Mouse (Mus musculus): ENCODE results near the gene Cnga3.

Cnga3 gene

DNA sequence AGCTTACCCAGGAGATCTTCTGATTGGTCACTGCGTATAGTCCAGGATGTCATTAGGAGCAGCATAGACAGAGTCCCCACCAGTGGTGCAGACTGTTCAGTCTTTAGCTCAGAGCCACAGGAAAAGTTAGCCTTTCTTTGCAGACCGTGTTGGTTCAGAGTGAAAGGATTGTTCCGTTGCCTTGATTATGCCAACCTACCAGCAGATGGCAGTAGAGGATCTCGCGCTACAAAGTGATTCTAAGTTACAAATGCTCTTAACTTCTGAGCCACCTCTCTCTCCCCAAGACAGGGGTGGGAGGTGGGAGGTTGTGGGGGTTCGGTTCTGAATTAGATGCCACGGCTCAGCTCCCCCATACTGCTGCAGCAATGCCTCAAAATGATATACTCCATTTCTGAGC is 58.2 kb downstream of the Cnga3 start:
- peak; percentile 37 for DNase-seq (ENCODE audit: extremely low read depth, insufficient read length, low spot score)

DNA sequence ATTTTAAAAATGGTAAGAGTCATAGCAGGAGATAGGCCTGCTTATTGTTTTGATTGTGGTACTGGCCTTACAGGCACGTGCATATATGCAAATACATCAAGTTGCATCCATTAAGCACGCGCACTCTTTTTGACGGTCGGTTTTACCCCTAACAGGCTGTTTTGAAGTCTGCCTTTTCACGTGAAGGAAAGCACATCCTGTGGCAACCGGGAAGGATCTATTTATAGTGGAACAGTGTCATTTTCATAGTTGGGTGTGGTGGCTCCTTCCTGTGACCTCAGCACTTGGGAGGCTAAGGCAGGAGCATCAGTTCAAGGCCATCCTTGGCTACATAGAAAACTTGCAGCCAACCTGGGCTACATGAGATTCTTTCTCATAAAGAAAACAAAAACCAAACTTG is 72.3 kb downstream of the Cnga3 start:
- no peak for DNase-seq (ENCODE audit: extremely low read depth, insufficient read length, low spot score)

DNA sequence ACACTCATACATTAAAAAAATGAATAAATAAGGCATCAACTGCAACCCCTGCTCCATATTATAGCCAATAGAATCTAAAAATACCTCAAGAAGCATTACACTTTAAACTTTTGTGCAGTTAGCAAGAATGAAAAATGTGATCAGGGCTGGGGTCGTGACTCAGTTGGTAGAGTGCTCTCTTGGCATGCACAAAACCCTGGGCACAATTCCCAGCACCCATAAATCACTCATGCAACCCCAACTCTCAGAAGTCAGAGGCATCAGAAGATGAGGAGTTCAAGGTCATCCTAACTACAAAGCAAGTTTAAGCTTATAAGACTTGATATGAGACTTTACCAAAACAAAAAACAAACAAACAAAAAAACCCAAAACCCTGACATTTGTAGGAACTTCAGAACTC is 73.5 kb downstream of the Cnga3 start:
- DNase-seq (ENCODE audit: extremely low read depth, insufficient read length, low spot score), result no peak

DNA sequence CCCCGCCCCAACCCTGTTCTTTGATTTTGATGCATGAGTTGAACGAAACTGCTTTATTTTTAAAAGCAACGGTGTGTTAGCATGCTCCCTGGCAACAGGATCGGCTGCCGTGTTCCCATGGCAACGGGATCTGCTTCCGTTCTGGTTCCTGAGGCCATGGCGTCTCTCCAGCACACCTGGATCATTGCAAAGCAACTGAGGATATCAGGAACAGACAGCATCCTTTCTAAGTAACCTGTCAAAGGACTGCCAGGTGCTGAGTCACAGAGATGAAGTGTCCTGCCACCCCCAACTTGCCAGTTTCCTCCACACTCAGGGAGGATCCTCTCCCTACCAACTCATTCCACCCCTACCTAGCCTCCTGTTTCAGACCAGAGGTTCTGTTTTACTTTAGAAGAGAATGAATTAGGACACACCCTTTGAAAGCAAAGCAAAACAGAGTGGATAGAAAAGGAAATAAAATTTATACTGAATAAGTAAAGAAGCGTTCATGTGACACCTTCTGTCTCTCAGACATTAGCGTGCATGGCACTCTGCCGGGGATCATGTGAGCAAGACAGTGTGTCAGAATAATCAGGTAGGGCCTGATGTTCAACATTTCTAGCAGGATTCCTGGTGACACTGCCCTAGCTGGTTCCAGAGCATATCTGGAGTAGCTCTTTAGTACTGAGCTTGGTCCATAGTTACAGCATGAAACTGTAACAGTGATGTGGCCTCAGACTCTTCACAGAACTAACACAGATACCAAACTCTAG is 74.1 kb downstream of the Cnga3 start:
- DNase-seq (ENCODE audit: extremely low read depth, insufficient read length, low spot score), result no peak

DNA sequence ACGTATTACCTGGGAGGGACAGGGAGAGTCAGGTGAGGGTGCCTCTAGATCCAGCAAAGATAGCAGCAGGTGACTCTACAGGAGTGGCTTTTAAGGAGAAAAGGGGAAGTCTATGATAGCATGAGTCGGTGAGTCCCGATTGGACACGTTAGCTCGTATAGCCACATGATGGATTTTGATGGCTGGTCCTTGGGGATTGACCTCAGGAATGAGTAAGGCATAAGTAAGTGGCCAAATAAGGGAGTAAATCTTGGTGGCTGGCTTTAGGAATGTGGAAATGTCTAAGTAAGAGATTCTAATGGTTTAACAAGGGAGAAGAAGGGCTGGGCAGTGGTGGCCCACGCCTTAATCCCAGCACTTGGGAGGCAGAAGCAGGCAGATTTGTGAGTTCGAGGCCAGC is 74.7 kb downstream of the Cnga3 start:
- DNase-seq (ENCODE audit: extremely low read depth, insufficient read length, low spot score), result no peak

DNA sequence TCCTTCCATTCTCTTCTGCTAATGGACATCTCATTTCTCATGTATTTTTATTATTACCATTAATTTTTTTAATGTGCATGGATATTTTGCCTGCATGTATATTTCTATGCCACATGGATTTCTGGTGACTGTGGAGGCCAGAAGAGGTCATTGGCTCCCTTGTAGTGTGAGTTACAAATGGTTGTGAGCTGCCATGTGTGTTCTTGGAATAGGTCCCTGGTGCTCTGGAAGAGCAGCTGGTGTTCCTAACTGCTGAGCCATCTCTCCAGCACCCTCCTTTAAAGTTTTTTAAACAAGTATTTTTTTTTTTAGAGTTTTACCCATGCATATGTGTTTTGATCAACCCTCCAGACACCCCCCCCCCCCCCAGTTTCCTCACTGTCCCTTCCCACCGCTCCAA is 82.2 kb downstream of the Cnga3 start:
- no peak for DNase-seq (ENCODE audit: extremely low read depth, insufficient read length, low spot score)

DNA sequence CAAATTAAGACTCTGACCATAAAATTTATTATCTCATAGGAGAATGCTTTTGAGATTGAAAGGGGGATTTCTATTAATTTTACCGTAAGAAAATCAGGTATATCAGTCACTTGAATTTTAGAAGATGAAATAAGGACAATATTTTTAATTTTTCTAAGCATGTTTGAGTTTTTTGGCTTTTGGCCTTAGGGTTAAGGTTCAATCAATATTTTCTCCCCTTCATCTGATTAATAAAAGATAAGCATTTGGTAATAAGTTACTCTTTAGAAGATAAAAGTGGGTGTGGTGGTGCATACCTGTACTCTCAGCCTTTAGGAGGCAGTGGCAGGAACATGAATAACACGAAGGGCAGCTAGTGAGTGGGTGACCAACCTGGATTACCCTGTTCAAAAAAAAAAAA is 84.7 kb downstream of the Cnga3 start:
- DNase-seq (ENCODE audit: extremely low read depth, insufficient read length, low spot score), result no peak

DNA sequence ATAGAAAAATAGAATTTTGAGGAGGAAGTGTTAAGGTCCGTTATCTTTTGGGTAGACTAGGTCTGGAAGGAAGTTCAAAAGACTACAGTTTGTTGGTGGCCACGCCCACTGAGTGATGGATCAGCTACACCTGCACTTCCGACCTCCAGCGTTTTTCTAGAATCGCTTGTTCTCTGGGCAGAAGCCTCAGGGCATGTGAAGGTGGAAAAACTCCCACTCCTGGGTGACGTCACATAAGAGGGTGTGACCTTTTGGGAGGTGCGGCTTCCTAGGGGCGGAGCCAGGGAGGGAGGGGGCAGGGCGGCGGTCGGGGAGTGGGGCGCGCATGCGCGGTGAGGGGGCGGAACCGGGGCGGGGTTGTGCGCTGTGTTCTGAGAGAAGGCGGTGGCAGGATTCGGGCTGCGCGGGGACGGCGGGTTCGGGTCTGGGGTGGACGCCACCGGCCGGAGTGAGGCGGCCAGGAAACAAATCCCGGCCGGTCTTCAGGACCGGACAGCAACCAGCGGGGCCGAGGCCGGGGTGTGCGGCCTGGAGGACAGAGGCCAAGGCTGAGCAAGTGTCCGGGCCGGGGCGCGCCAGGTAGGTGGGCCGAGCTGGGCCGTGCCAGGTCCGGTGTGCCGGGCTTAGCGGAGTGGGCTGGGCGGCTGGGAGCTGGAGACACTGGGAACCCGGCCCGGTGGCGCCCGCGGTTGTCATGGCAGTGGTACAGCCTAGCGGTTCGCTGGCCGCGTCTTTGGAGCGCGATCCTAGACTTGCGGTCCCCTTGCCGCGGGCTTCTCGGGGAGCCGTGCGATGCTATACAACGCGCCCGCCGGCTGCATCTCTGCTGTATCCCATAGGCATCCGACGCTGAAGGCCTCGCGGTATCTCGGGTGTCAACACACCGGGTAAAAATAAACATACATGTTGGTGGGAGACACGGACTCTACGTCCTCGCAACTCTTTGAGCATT is 85.6 kb downstream of the Cnga3 start, which contains the start of gene Inpp4a:
Gene Inpp4a, plus strand, starts transcription at position 326 of the 952 bp plus-strand sequence.
- DNase-seq (ENCODE audit: extremely low read depth, insufficient read length, low spot score), result peak; percentile 89

DNA sequence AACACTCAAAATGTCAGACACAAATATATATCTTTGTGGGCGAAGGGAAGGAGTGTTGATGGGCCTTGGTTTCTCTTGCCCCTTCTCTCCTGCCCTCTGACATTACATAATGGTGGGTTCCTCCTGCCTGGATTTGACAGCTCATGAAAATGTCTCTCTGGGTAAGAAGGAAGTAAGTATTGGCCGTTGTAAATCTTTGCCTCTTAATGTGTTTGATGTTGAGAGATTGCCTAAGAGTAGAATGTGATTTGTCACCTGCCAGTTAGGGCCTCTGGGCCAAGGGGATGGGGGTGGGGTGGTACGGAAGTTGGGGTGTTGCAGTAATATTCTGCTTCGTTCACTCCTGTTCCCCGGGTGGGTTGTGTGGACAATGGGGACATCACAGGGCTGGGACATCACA is 86.4 kb downstream of the Cnga3 start:
- no peak for DNase-seq (ENCODE audit: extremely low read depth, insufficient read length, low spot score)

DNA sequence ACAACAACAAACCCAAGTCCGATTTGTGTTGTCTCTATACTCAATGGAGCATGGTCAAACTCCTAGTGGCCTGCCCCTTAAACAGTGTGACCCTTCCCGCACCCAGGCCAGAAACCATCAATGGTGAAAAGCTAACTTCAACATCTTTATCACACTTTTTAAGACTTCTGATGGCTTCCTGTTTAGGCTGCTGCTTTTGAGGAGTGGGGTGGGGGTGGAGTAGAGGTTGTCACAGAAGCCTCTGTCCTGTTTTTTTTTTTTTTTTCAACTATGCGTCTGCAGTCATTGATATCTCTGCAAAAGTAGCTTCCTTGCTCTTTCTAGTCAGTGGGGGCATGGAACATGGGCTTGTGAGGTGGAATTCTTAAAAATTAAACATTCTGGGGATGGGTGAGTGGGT is 88.6 kb downstream of the Cnga3 start:
- no peak for DNase-seq (ENCODE audit: extremely low read depth, insufficient read length, low spot score)

DNA sequence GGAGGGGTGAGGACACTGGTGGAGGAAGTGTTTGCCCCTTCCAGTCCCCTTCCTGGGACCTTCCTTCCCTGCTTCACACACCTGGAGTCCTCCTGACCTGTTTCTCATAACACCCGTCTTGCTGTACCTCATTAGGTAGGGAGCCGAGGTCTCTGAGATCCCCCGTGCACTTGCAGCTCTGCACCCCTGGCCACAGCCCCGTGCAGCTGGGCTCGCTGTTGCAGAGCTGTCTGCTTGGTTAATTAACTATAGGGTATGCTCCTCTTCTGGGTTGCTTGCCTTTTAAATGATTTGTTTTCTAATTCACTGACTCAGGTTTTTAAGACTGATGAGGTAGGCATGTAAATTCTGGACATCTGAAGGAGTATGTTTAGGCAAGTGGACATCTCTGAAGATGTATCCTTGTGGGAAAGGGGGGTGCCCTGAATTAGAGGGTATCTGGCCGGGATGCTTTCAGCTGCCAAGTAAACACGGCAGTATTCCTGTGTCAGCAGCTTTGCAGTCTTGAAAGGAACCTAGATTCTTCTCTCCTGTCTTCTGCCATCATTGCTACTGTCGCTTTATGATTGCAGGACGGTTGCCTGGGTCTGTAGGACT is 91.6 kb downstream of the Cnga3 start:
- DNase-seq (ENCODE audit: extremely low read depth, insufficient read length, low spot score), result no peak

DNA sequence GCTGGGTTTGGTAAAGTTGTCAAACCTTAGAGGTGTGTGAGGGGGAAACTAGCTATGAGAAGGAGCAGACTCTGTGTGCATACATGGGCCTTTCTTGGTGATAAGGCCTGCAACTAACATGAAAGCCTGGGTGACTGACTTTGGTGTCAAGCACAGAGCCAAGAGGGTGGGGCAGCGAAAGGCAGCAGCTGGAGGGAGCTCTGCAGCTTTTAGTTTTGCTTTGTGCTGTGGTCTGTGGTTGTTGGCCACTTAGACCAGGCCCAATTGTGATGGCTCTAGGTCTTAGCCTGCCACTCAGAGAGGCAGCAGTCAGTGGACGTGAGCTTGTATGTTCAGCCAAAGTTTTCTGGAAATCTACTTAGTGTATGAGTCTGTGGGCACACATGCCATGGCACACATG is 93.4 kb downstream of the Cnga3 start:
- DNase-seq (ENCODE audit: extremely low read depth, insufficient read length, low spot score), result peak; percentile 52

DNA sequence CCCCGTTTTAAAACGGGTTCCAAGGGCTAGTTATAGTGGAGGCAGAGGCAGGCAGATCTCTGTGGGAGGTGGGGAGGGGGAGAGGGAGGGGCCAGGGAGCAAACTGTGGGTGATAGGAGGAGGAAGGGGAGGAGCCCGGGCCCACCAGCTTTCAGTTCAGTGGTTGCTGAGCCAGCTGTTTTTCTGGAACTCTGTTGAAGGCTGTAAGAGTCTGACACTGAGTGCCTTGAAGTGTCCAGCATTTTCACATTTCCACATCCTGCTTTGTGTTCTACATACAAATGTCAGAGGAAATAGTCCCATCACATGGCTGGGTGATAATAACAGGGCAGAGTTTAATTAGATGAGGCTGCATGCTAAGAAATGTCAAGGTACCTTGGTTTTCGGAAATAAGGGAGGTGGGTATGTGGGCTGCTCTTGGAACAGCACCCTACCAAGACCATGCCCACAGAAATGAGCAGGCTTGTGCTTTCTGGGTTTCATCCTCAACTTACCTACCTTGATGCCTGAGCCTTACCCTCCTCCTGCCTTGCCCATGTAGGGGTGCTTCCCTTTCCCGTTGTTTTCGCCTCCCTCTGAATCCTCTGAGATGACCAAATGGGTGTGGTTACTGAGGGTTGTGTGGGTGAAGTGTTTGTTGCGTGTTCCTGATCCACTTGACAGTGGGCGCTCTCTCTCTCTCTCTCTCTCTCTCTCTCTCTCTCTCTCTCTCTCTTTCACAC is 93.9 kb downstream of the Cnga3 start:
- DNase-seq (ENCODE audit: extremely low read depth, insufficient read length, low spot score), result no peak

DNA sequence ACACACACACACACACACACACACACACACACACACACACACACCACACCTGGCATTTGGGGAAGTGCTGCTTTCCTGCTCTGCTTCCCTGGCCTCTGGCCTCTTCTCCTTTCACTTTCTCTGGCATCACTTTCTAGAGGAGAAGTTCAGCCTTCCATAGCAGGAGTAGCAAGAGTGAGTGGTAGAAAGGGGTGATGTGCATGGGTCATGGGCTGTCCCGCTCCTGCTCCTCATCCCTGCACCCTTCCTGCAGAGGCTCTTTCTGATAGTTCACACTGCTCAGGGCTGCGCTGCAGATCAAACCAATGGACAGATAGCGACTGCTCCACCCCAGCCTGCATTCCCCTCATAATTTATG is 94.5 kb downstream of the Cnga3 start:
- DNase-seq (ENCODE audit: extremely low read depth, insufficient read length, low spot score), result no peak

DNA sequence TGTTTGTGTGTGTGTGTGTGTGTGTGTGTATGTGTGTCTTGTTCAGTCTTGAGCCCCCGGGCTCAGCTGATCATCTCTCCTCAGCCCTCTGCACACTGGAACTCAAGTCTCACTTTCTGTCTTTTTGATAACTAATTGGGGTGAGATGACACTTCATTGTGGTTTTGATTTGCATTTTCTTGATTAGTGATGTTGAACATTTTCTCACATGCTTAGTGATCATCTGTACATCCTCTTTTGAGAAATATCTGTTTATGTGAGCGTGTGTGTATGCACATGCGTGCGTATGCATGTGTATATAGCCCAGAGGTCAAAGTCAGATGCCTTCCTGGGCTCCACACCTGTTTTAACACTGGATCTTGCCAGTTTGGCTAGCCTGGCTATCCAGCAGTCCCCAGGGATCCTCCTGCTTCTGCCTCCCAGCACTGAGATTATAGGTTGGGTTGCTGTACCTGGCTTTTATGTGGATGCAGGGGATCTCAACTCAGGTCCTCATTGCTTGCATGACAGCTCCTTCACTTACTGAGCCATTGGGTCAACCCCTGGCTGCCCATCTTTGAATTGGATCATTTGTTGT is 95.8 kb downstream of the Cnga3 start:
- no peak for DNase-seq (ENCODE audit: extremely low read depth, insufficient read length, low spot score)
